Mouse (Mus musculus): ENCODE data around the gene Cnot6l. TPM values are rescaled to one million over a fixed set of nuclear protein-coding genes. Genes with fewer than 3 reads are reported as not detected.

Cnot6l gene
- polyA plus RNA-seq, 1 experiment from 2014 or later = 11.5 TPM

- H3K27ac ChIP-seq (replicated peaks) = peak overlapping the region; percentile 100
- under 1% methylated on average over 45 of the region's 45 CpGs for WGBS
- no peaks in the 10 kb centered on the region for H3K36me3 ChIP-seq
- no peaks in the 10 kb centered on the region for H3K9me3 ChIP-seq
- peaks cover 23% of the 10 kb centered on the region for H3K4me1 ChIP-seq
- H3K4me2 ChIP-seq = peak overlapping the region; percentile 80
- no peak for ATAC-seq (ENCODE audit: extremely low read depth, insufficient number of reproducible peaks, low FRiP score, low TSS enrichment)
- H3K27me3 ChIP-seq (replicated peaks) = no peaks in the 10 kb centered on the region
- H3K4me3 ChIP-seq = peak overlapping the region; percentile 90
- peak overlapping the region; percentile 97 for H3K9ac ChIP-seq
Observed at GRCm38 (mm10) chr5:96161263-96161577, 2.8 kb downstream of the Cnot6l start.

DNA sequence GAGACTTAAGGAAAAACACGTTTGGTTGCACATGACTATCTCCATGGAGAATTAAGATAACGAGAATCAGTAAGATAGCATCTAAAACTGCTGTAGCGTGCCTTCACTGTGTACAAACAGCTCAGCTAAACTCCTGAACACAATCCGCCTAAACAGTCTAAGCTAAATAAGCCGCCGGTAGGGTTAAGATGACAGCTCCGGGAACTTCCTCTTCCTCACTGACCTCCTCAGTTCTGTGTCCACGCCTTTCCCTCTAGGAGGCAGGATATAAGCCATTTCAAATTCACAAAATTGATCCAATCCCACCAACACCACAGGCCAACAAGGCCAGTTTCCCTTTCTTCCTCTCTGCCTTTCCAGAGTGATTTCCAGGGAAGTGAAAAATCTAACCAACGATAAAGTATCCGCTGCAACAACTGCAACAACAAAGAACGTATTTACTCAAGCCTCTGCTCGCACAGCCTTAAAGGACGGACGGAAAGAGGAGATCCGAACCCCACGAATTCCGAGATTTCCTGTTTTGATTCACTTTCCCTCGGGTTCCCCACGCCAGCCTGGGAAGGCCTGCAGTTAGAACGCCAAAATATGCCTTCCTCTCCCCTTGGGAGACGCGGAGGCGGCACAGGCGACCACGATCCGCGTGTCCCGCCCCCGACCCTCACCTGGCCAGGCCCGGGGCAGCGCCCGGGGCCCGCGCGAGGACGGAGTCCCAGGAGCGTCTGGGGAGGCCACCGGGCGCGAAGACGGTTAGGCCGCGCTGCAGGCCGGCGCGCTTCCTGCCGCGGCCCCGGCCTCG, 3.3 kb downstream of the Cnot6l start:
- peaks cover 23% of the 10 kb centered on the region for H3K4me1 ChIP-seq
- H3K27ac ChIP-seq (replicated peaks) = peak overlapping the region; percentile 100
- peak overlapping the region; percentile 80 for H3K4me2 ChIP-seq
- no peaks in the 10 kb centered on the region for H3K9me3 ChIP-seq
- WGBS = 1% methylated on average over 48 of the region's 50 CpGs
- H3K9ac ChIP-seq = peak overlapping the region; percentile 97
- no peaks in the 10 kb centered on the region for H3K27me3 ChIP-seq (replicated peaks)
- no peaks in the 10 kb centered on the region for H3K36me3 ChIP-seq
- no peak for ATAC-seq (ENCODE audit: extremely low read depth, insufficient number of reproducible peaks, low FRiP score, low TSS enrichment)
- H3K4me3 ChIP-seq = peak overlapping the region; percentile 90

GRCm38 (mm10) chr5:96142351-96142750, 21.6 kb downstream of the Cnot6l start:
- H3K27ac ChIP-seq (replicated peaks) = no peak overlapping the region
- H3K27me3 ChIP-seq (replicated peaks) = no peaks in the 10 kb centered on the region
- no peak overlapping the region for H3K4me2 ChIP-seq
- no peaks in the 10 kb centered on the region for H3K36me3 ChIP-seq
- peaks cover 11% of the 10 kb centered on the region for H3K4me1 ChIP-seq
- H3K9ac ChIP-seq = no peak overlapping the region
- 51% methylated on average over 2 of the region's 2 CpGs for WGBS
- H3K9me3 ChIP-seq = no peaks in the 10 kb centered on the region
- no peak for ATAC-seq (ENCODE audit: extremely low read depth, insufficient number of reproducible peaks, low FRiP score, low TSS enrichment)
- H3K4me3 ChIP-seq = no peak overlapping the region

DNA sequence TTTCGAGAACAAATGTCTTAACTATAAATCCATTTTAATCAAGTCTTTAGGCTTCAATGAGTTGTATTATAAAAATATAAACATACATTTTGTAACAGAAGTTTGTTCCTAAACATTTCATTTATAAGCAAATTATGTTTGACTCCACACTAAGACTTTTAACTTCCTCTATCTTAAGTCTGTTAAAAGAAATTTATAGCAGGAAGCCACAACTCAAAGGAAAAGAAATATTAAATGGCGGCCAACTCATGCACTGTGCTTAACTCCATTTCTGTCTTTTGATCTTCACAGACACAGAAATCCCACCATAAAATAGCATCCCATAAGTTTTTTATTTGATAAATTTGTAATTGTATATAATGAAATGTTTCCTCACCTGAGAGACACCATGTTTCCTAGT, 33.3 kb downstream of the Cnot6l start:
- Histone ChIP-seq H3K27ac (replicated peaks) (no peak overlapping the region), H3K9me3 (no peaks in the 10 kb centered on the region), H3K36me3 (peaks cover 36% of the 10 kb centered on the region), H3K4me1 (peaks cover 17% of the 10 kb centered on the region), H3K4me2 (no peak overlapping the region), H3K9ac (no peak overlapping the region), H3K4me3 (no peak overlapping the region), H3K27me3 (replicated peaks) (no peaks in the 10 kb centered on the region)
- ATAC-seq (ENCODE audit: extremely low read depth, insufficient number of reproducible peaks, low FRiP score, low TSS enrichment) = no peak
- WGBS = 93% methylated on average over 2 of the region's 2 CpGs

- H3K9ac ChIP-seq = no peak overlapping the region
- H3K4me3 ChIP-seq = no peak overlapping the region
- no peak overlapping the region for H3K27ac ChIP-seq (replicated peaks)
- peaks cover 28% of the 10 kb centered on the region for H3K36me3 ChIP-seq
- no peaks in the 10 kb centered on the region for H3K4me1 ChIP-seq
- no peak for ATAC-seq (ENCODE audit: extremely low read depth, insufficient number of reproducible peaks, low FRiP score, low TSS enrichment)
- H3K4me2 ChIP-seq = no peak overlapping the region
- 94% methylated on average over 1 of the region's 1 CpGs for WGBS
- H3K27me3 ChIP-seq (replicated peaks) = no peaks in the 10 kb centered on the region
- H3K9me3 ChIP-seq = no peaks in the 10 kb centered on the region
Observed at GRCm38 (mm10) chr5:96126856-96127255, 37.1 kb downstream of the Cnot6l start.

DNA sequence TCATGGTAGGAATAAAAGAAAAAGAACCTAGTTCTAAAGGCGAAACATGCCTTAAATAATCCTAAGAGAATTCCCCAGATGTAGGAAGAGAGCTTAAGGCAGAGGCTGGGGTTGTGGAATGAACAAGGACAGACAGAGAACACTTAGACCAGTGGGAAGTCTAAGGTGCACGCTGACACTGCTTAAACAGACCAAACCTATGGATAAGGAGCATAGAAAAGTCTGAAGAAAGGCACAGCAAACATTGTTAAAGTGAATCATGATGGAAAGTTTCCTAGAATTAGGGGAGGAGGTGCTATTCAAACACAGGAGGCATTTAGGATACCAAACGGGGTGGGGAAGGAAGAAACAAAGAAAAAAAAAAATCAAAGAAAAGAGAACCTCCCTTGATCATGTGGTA, 49.0 kb downstream of the Cnot6l start:
- 83% methylated on average over 3 of the region's 3 CpGs for WGBS

DNA sequence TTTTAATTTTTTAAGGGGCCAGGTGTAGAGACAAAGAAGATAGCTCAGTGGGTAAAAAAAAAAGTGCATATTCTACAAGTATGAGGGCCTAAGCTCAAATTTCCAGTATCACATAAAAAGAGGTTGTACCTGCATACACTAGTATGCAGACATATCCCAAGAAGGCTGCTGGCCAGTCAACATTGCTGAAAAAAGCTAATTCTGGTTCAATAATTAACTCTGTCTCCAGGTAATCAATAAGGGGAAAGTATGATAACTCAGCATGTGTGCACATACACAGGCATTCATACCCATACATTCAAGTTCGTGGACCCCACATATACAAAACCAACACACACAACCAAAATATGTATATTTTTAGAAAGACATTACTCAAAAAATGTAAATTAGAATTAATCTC, 59.3 kb downstream of the Cnot6l start:
- ATAC-seq (ENCODE audit: extremely low read depth, insufficient number of reproducible peaks, low FRiP score, low TSS enrichment) = no peak
- no peak overlapping the region for H3K9ac ChIP-seq
- 89% methylated on average over 1 of the region's 1 CpGs for WGBS

More for the DNA sequence above, 49.0 kb downstream of the Cnot6l start:
- Histone ChIP-seq H3K36me3 (peaks cover 24% of the 10 kb centered on the region), H3K9me3 (no peaks in the 10 kb centered on the region), H3K9ac (no peak overlapping the region), H3K4me1 (no peaks in the 10 kb centered on the region), H3K4me2 (no peak overlapping the region), H3K4me3 (no peak overlapping the region), H3K27ac (replicated peaks) (no peak overlapping the region), H3K27me3 (replicated peaks) (no peaks in the 10 kb centered on the region)
- no peak for ATAC-seq (ENCODE audit: extremely low read depth, insufficient number of reproducible peaks, low FRiP score, low TSS enrichment)

DNA sequence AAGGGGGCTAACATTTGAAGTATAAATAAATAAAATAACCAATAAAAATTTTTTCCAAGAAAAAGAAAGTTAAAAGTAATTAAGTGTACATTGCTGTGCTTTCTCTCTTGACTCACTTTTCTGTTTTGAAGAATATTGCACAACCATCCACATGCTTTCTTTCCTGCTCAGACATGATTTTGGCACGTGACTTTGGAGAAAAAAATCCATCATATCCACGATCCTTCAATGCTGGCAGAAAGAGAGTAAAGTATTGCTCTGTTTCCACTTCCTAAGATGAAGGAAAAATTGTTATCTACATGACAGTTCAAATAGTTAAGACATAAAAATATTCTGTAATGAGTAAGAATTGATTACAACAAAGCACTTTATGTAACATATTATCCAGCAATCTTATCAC, 72.5 kb downstream of the Cnot6l start:
- ATAC-seq (ENCODE audit: extremely low read depth, insufficient number of reproducible peaks, low FRiP score, low TSS enrichment) = no peak
- WGBS = 87% methylated on average over 2 of the region's 2 CpGs
- H3K36me3 ChIP-seq = peaks cover 14% of the 10 kb centered on the region
- H3K4me3 ChIP-seq = no peak overlapping the region
- no peak overlapping the region for H3K9ac ChIP-seq
- no peak overlapping the region for H3K4me2 ChIP-seq
- H3K27me3 ChIP-seq (replicated peaks) = no peaks in the 10 kb centered on the region
- no peaks in the 10 kb centered on the region for H3K9me3 ChIP-seq
- H3K27ac ChIP-seq (replicated peaks) = no peak overlapping the region
- no peaks in the 10 kb centered on the region for H3K4me1 ChIP-seq

More for the DNA sequence above, 59.3 kb downstream of the Cnot6l start:
- peaks cover 28% of the 10 kb centered on the region for H3K36me3 ChIP-seq
- no peak overlapping the region for H3K4me2 ChIP-seq
- H3K27ac ChIP-seq (replicated peaks) = no peak overlapping the region
- H3K9me3 ChIP-seq = no peaks in the 10 kb centered on the region
- no peaks in the 10 kb centered on the region for H3K27me3 ChIP-seq (replicated peaks)
- no peaks in the 10 kb centered on the region for H3K4me1 ChIP-seq
- H3K4me3 ChIP-seq = no peak overlapping the region

- no peak for ATAC-seq (ENCODE audit: extremely low read depth, insufficient number of reproducible peaks, low FRiP score, low TSS enrichment)
Observed at GRCm38 (mm10) chr5:96085324-96085723, 78.6 kb downstream of the Cnot6l start.

DNA sequence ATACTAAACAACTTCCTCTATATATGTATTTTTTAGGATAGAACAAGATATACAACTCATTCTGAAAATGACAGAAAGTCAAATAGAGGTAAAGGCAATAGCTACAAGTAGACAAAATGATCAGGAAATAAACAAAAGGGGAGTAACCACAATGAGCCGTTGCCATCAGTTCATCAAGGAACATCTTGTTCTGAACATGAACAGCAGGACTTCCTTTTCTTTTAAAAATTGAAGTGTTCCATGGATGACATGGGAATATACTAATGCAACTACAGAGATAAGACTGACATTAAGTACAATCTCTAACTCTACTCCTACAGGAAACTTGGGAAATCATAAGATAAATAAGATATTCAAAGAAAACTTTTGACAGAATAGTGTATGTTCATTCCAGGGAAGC, 84.9 kb downstream of the Cnot6l start:
- no peaks in the 10 kb centered on the region for H3K9me3 ChIP-seq
- ATAC-seq (ENCODE audit: extremely low read depth, insufficient number of reproducible peaks, low FRiP score, low TSS enrichment) = no peak
- H3K4me1 ChIP-seq = no peaks in the 10 kb centered on the region
- 77% methylated on average over 1 of the region's 1 CpGs for WGBS
- H3K27ac ChIP-seq (replicated peaks) = no peak overlapping the region
- H3K4me3 ChIP-seq = no peak overlapping the region
- H3K9ac ChIP-seq = no peak overlapping the region
- peaks cover 40% of the 10 kb centered on the region for H3K36me3 ChIP-seq
- H3K4me2 ChIP-seq = no peak overlapping the region
- no peaks in the 10 kb centered on the region for H3K27me3 ChIP-seq (replicated peaks)

More at GRCm38 (mm10) chr5:96085324-96085723, 78.6 kb downstream of the Cnot6l start:
- Histone ChIP-seq H3K27me3 (replicated peaks) (no peaks in the 10 kb centered on the region), H3K9me3 (no peaks in the 10 kb centered on the region), H3K36me3 (peaks cover 20% of the 10 kb centered on the region), H3K4me3 (no peak overlapping the region), H3K9ac (no peak overlapping the region), H3K27ac (replicated peaks) (no peak overlapping the region), H3K4me2 (no peak overlapping the region), H3K4me1 (peaks cover 3% of the 10 kb centered on the region; the same call in 1 of the 2 replicates)

GRCm38 (mm10) chr5:96065591-96065990, 98.4 kb downstream of the Cnot6l start:
- ATAC-seq (ENCODE audit: extremely low read depth, insufficient number of reproducible peaks, low FRiP score, low TSS enrichment) = no peak
- no peaks in the 10 kb centered on the region for H3K9me3 ChIP-seq
- H3K36me3 ChIP-seq = peaks cover 3% of the 10 kb centered on the region; the same call in 1 of the 2 replicates
- no peak overlapping the region for H3K27ac ChIP-seq (replicated peaks)
- H3K9ac ChIP-seq = no peak overlapping the region
- H3K4me2 ChIP-seq = no peak overlapping the region
- H3K4me3 ChIP-seq = no peak overlapping the region
- H3K27me3 ChIP-seq (replicated peaks) = no peaks in the 10 kb centered on the region
- H3K4me1 ChIP-seq = no peaks in the 10 kb centered on the region

- no peaks in the 10 kb centered on the region for H3K9me3 ChIP-seq
- no peak overlapping the region for H3K27ac ChIP-seq (replicated peaks)
- H3K9ac ChIP-seq = no peak overlapping the region
- 49% methylated on average over 3 of the region's 3 CpGs for WGBS
- no peak for ATAC-seq (ENCODE audit: extremely low read depth, insufficient number of reproducible peaks, low FRiP score, low TSS enrichment)
- peaks cover 17% of the 10 kb centered on the region for H3K4me1 ChIP-seq
- no peaks in the 10 kb centered on the region for H3K27me3 ChIP-seq (replicated peaks)
- H3K4me2 ChIP-seq = no peak overlapping the region
- no peaks in the 10 kb centered on the region for H3K36me3 ChIP-seq
- H3K4me3 ChIP-seq = no peak overlapping the region
Observed at GRCm38 (mm10) chr5:96042492-96042891, 121.5 kb downstream of the Cnot6l start.

Data from heart, embryonic 13.5 days (tissue).